Mouse (Mus musculus): Measurements from ENCODE around the gene 4931409K22Rik.

The 4931409K22Rik gene

DNA sequence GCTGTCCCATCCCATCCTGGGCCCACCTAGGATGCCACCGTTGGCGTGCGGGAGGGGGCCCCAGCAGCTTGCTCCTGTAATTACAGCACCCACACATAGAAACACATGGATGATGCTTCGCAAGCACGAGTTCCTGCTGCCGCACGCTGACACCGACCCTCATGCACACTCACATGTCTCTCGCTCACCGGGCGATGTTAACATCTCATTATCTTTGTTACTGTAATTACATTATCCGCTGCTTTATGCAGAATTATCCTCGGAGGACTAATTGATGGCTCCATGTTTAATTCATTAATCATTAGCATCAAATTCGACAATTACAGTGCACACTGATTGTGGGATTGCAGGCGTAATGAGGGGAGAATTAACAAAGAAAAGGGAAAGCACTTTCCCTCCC, 61.6 kb downstream of the 4931409K22Rik start:
- DNase-seq = no peak
